Mouse (Mus musculus) forebrain, embryonic 14.5 days (tissue): ENCODE results near the gene Myrf. TPM values are rescaled to one million over a fixed set of nuclear protein-coding genes. Genes with fewer than 3 reads are reported as not detected.

ENCODE experiments used
- ATAC-seq: fragments of 200-750 bp; cut with Nextera tagmentation; 2 replicates; pipeline ENCODE4 v1.8.0; 2017; ENCODE audit warnings: mild to moderate bottlenecking, moderate library complexity
- DNase-seq: peaks from one replicate; pipeline ENCODE4 v3.0.0-alpha.2; 2015; ENCODE audit warnings: low spot score
- H3K27ac ChIP-seq: fragments of 300-500 bp; sonication (generic); 2 replicates; pipeline ENCODE4 v1.5.1; 2014; ENCODE audit warnings: low read depth, mild to moderate bottlenecking, control low read depth, low read length, moderate library complexity
- H3K27me3 ChIP-seq: fragments of 300-500 bp; sonication (generic); replicated peaks from 2 replicates; pipeline ENCODE4 v1.6.1; 2014; ENCODE audit warnings: low read length, control low read depth, mixed read lengths; ENCODE audit not compliant: control insufficient read depth, insufficient read depth
- H3K36me3 ChIP-seq: fragments of 300-500 bp; sonication (generic); 2 replicates; pipeline ENCODE4 v1.6.1; 2014; ENCODE audit warnings: low read length, control low read depth; ENCODE audit not compliant: control insufficient read depth, insufficient read depth
- H3K4me1 ChIP-seq: fragments of 300-500 bp; sonication (generic); 2 replicates; pipeline ENCODE4 v1.6.1; 2014; ENCODE audit warnings: antibody characterized with exemption, low read length, control low read depth; ENCODE audit not compliant: control insufficient read depth, insufficient read depth
- H3K4me2 ChIP-seq: fragments of 300-500 bp; sonication (generic); 2 replicates; pipeline ENCODE4 v1.6.1; 2014; ENCODE audit warnings: mild to moderate bottlenecking, control low read depth, low read length
- H3K4me3 ChIP-seq: fragments of 300-500 bp; sonication (generic); 2 replicates; pipeline ENCODE4 v1.5.1; 2014; ENCODE audit warnings: low read depth, low read length, control low read depth
- H3K9ac ChIP-seq: fragments of 300-500 bp; sonication (generic); 2 replicates; pipeline ENCODE4 v1.6.1; 2014; ENCODE audit warnings: mild to moderate bottlenecking, low read length, control low read depth, moderate library complexity
- H3K9me3 ChIP-seq: fragments of 300-500 bp; sonication (generic); replicated peaks from 2 replicates; pipeline ENCODE4 v1.6.1; 2016; ENCODE audit warnings: low read length, control low read depth, mixed read lengths; ENCODE audit not compliant: control insufficient read depth
- WGBS: fragments of 180-500 bp; shearing (Covaris S2); extraction: QIAGEN DNeasy Blood & Tissue Kit; methylation state at CpG from one replicate; pipeline ENCODE4 v1.1.7; 2014; 5-methylcytosine and 5-hydroxymethylcytosine counted together
- polyA plus RNA-seq: library from polyadenylated mRNA; unstranded; fragments of >200 nt; fragmentation: Nextera tagmentation; extraction: Ambion mirVana; gene quantifications from 2 replicates; pipeline ENCODE4 v1.2.1, GENCODE M21; 2014

Myrf gene
- polyA plus RNA-seq, 1 experiment from 2014 or later = 0.20 TPM

DNA sequence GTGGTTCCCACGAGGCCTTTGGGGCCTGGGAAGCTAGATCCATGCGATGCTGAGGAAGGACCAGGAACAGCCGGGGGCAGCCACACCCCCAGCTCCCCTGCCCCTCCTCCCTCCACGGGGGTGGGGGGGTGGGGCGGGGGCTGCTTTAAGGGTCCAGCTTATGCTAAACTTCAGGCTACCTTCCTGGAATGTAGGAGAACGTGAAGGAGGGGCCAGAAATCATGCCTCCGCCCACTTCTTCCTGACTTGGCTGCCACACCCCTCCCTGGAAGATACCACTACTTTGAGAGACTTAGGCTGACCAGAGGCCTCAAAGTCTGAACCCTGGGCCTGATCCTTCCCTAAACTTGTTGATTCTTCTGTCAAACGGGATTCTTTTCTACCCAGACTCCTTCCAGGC is 17.9 kb downstream of the Myrf start:
- 52% methylated on average over 8 of the region's 8 CpGs for WGBS

DNA sequence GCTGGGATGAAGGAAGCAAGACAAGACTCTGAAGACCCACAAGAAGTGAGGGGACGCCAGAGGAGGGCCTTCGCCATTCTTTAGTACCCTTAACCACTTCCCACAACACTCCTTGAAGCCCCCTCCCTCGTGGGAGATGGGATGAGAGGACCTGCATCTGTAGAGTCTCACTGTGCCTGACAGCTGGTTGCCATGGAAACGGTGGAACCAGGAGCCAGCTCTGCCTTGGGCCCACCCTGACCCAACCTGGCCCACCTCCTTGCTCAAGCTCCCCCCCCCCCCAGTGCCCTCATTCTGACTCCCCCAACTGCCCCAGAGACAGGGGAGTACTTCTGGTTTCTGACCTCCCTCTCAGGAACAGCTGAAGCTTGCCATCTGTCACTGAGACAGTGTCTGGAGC is 19.0 kb downstream of the Myrf start:
- H3K36me3 ChIP-seq = no peaks in the 10 kb centered on the region
- H3K4me3 ChIP-seq = no peak overlapping the region
- H3K4me2 ChIP-seq = no peak overlapping the region
- H3K4me1 ChIP-seq = no peaks in the 10 kb centered on the region
- no peaks in the 10 kb centered on the region for H3K9me3 ChIP-seq
- DNase-seq = no peak
- WGBS = 58% methylated on average over 4 of the region's 4 CpGs
- no peak for ATAC-seq
- H3K27me3 ChIP-seq = no peaks in the 10 kb centered on the region
- no peak overlapping the region for H3K9ac ChIP-seq
- no peak overlapping the region for H3K27ac ChIP-seq

More for the DNA sequence above, 17.9 kb downstream of the Myrf start:
- no peaks in the 10 kb centered on the region for H3K36me3 ChIP-seq
- ATAC-seq (no peak), DNase-seq (no peak)
- H3K9ac ChIP-seq = no peak overlapping the region
- H3K9me3 ChIP-seq = no peaks in the 10 kb centered on the region
- H3K4me1 ChIP-seq = no peaks in the 10 kb centered on the region
- no peak overlapping the region for H3K4me3 ChIP-seq
- H3K27me3 ChIP-seq = no peaks in the 10 kb centered on the region
- no peak overlapping the region for H3K4me2 ChIP-seq
- H3K27ac ChIP-seq = no peak overlapping the region

DNA sequence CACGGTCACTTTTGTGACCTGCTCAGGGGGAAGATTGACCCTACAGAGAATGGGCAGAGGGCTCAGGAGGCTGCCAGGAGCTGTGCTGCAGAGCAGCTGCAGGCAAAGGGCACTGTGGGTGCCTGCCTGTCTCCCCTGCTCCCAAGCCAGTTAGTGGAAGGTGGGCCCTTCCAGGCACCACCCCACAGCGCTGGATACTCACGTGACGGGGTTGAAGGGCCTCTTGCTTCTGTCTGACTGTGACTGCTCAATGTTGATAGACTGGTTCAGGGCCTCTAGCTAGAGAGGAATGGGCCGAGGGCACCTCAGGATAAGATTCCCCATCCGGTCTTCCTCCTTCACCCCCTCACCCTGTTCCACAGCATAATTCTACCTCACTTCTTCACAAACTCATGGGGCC is 21.0 kb downstream of the Myrf start:
- Histone ChIP-seq H3K27ac (no peak overlapping the region), H3K9me3 (no peaks in the 10 kb centered on the region), H3K4me2 (no peak overlapping the region), H3K9ac (no peak overlapping the region), H3K4me3 (no peak overlapping the region), H3K4me1 (no peaks in the 10 kb centered on the region), H3K36me3 (no peaks in the 10 kb centered on the region), H3K27me3 (no peaks in the 10 kb centered on the region)
- WGBS = 83% methylated on average over 6 of the region's 6 CpGs
- ATAC-seq (no peak), DNase-seq (no peak)

GRCm38 (mm10) chr19:10219108-10219507 is 21.4 kb downstream of the Myrf start:
- H3K9ac ChIP-seq = no peak overlapping the region
- H3K27ac ChIP-seq = no peak overlapping the region
- DNase-seq (peak; percentile 68), ATAC-seq (no peak)
- no peaks in the 10 kb centered on the region for H3K4me1 ChIP-seq
- 50% methylated on average over 3 of the region's 3 CpGs for WGBS
- H3K36me3 ChIP-seq = no peaks in the 10 kb centered on the region
- H3K9me3 ChIP-seq = no peaks in the 10 kb centered on the region
- H3K27me3 ChIP-seq = no peaks in the 10 kb centered on the region
- H3K4me2 ChIP-seq = no peak overlapping the region
- H3K4me3 ChIP-seq = no peak overlapping the region

DNA sequence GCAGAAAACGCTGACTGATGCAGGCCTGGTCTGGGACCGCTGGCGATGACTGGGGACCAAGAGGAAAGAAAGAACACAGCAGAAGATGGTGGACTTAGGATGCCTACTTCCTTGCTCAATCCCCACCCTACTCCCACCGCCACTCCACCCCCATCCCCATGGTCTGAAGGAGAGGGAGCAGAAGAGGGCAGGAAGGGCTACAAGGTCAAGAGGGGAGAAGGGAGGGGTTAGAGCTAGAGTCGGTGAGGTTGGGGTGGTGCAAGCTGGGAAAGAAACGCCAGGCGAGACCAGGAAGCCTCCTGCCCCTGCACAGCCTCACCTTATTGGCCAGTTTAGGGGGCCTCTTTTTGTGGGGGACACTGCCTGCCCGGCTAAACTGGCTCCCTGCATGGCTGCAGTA is 24.4 kb downstream of the Myrf start:
- H3K9ac ChIP-seq = no peak overlapping the region
- H3K4me1 ChIP-seq = no peaks in the 10 kb centered on the region
- no peaks in the 10 kb centered on the region for H3K9me3 ChIP-seq
- H3K36me3 ChIP-seq = peaks cover 5% of the 10 kb centered on the region; the same call in 1 of the 2 replicates
- H3K4me3 ChIP-seq = no peak overlapping the region
- DNase-seq (no peak), ATAC-seq (no peak)
- H3K4me2 ChIP-seq = no peak overlapping the region
- no peaks in the 10 kb centered on the region for H3K27me3 ChIP-seq
- H3K27ac ChIP-seq = no peak overlapping the region
- 85% methylated on average over 8 of the region's 8 CpGs for WGBS

- ATAC-seq (no peak), DNase-seq (no peak)
- WGBS = 89% methylated on average over 10 of the region's 10 CpGs
- peaks cover 19% of the 10 kb centered on the region for H3K36me3 ChIP-seq
- no peak overlapping the region for H3K27ac ChIP-seq
- H3K4me2 ChIP-seq = no peak overlapping the region
- H3K27me3 ChIP-seq = no peaks in the 10 kb centered on the region
- no peak overlapping the region for H3K9ac ChIP-seq
- no peak overlapping the region for H3K4me3 ChIP-seq
- no peaks in the 10 kb centered on the region for H3K4me1 ChIP-seq
- H3K9me3 ChIP-seq = no peaks in the 10 kb centered on the region
Measured at GRCm38 (mm10) chr19:10213796-10214471, 26.6 kb downstream of the Myrf start.

DNA sequence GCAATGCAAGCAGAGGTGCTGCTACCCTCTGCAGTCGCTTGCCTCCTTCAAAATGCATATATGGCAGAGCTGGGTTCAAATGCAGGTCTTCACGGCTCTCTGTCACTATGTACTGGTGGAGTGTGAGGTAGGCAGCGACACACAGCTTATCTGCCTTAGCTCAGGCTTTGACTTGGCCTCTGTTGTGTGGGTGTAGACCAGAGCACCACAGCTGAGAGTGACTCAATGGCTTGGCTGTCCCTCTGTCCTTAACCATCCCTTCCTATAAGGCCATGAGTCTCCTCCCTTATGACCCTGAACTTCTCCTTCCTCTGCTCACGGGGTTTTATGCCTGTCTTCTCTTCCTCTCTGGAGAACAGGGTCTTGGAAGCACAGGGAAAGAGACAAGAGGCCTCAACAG is 29.7 kb downstream of the Myrf start:
- no peak overlapping the region for H3K4me3 ChIP-seq
- H3K36me3 ChIP-seq = peaks cover 50% of the 10 kb centered on the region
- H3K4me2 ChIP-seq = no peak overlapping the region
- 92% methylated on average over 4 of the region's 4 CpGs for WGBS
- no peak overlapping the region for H3K27ac ChIP-seq
- no peaks in the 10 kb centered on the region for H3K4me1 ChIP-seq
- no peaks in the 10 kb centered on the region for H3K9me3 ChIP-seq
- no peak overlapping the region for H3K9ac ChIP-seq
- no peak for DNase-seq
- no peak for ATAC-seq
- no peaks in the 10 kb centered on the region for H3K27me3 ChIP-seq

- WGBS = 88% methylated on average over 3 of the region's 3 CpGs
- ATAC-seq = no peak
- H3K4me2 ChIP-seq = no peak overlapping the region
- no peak overlapping the region for H3K9ac ChIP-seq
- H3K36me3 ChIP-seq = peaks cover 50% of the 10 kb centered on the region
- H3K4me3 ChIP-seq = no peak overlapping the region
- DNase-seq = no peak
- peaks cover 6% of the 10 kb centered on the region; the same call in 1 of the 2 replicates for H3K4me1 ChIP-seq
- no peaks in the 10 kb centered on the region for H3K27me3 ChIP-seq
- no peak overlapping the region for H3K27ac ChIP-seq
- no peaks in the 10 kb centered on the region for H3K9me3 ChIP-seq
Measured at GRCm38 (mm10) chr19:10208851-10209250, 31.7 kb downstream of the Myrf start.

DNA sequence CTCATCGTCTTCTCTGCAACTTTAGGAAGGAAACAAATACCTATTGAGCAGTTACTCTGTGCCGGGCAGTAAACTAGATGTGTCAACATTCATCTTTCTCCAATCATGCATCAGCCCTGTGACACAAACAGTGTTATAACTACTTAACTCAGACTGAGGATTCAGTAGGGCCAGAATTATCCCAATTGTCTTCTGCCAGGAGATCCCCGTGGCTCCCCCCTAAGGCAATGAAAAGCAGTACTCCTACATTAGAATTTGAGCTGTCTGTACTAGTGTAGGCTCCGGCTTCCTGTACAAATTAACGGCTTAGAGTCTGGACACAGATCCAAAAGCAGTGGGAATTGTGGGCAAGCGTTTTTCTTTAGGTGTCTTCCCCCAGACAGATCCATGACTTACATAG is 35.5 kb downstream of the Myrf start:
- Histone ChIP-seq H3K36me3 (peaks cover 50% of the 10 kb centered on the region), H3K9me3 (no peaks in the 10 kb centered on the region), H3K4me3 (peak overlapping the region; percentile 77; the same call in 1 of the 2 replicates), H3K27me3 (no peaks in the 10 kb centered on the region), H3K4me1 (peaks cover 13% of the 10 kb centered on the region), H3K27ac (no peak overlapping the region), H3K9ac (peak overlapping the region; percentile 75), H3K4me2 (peak overlapping the region; percentile 65)
- WGBS = 68% methylated on average over 6 of the region's 6 CpGs
- no peak for ATAC-seq
- DNase-seq = no peak
